Mouse (Mus musculus) heart, embryonic 10.5 days (tissue): ENCODE results near the gene Dhrs1. TPM values are rescaled to one million over a fixed set of nuclear protein-coding genes. Genes with fewer than 3 reads are reported as not detected.

Source experiments
- DNase-seq: peaks from one replicate; pipeline ENCODE4 v3.0.0-alpha.2; 2017; ENCODE audit warnings: low spot score
- H3K27ac ChIP-seq: fragments of 300-500 bp; sonication (generic); 2 replicates; pipeline ENCODE4 v1.5.1; 2016; ENCODE audit warnings: mild to moderate bottlenecking
- H3K27me3 ChIP-seq: fragments of 300-500 bp; sonication (generic); 2 replicates; pipeline ENCODE4 v1.6.1; 2016; ENCODE audit warnings: mild to moderate bottlenecking; ENCODE audit not compliant: poor library complexity, insufficient read depth, severe bottlenecking
- H3K36me3 ChIP-seq: fragments of 300-500 bp; sonication (generic); 2 replicates; pipeline ENCODE4 v1.6.1; 2016; ENCODE audit warnings: mild to moderate bottlenecking, moderate library complexity
- H3K4me1 ChIP-seq: fragments of 300-500 bp; sonication (generic); 2 replicates; pipeline ENCODE4 v1.6.1; 2016; ENCODE audit warnings: mild to moderate bottlenecking
- H3K4me3 ChIP-seq: fragments of 300-500 bp; sonication (generic); 2 replicates; pipeline ENCODE4 v1.5.1; 2016; ENCODE audit warnings: mild to moderate bottlenecking, moderate library complexity
- H3K9me3 ChIP-seq: fragments of 300-500 bp; sonication (generic); 2 replicates; pipeline ENCODE4 v1.6.1; 2016; ENCODE audit warnings: mild to moderate bottlenecking, moderate library complexity
- WGBS: fragments of 180-500 bp; shearing (Covaris S2); methylation state at CpG from one replicate; pipeline ENCODE4 v1.1.7; 2016; 5-methylcytosine and 5-hydroxymethylcytosine counted together
- polyA plus RNA-seq: library from polyadenylated mRNA; unstranded; fragments of >200 nt; fragmentation: Nextera tagmentation; extraction: Ambion mirVana; gene quantifications from 2 replicates; pipeline ENCODE4 v1.2.1, GENCODE M21; 2016

Dhrs1 gene
- 59.7 and 60.5 TPM in 2 replicates for polyA plus RNA-seq

DNA sequence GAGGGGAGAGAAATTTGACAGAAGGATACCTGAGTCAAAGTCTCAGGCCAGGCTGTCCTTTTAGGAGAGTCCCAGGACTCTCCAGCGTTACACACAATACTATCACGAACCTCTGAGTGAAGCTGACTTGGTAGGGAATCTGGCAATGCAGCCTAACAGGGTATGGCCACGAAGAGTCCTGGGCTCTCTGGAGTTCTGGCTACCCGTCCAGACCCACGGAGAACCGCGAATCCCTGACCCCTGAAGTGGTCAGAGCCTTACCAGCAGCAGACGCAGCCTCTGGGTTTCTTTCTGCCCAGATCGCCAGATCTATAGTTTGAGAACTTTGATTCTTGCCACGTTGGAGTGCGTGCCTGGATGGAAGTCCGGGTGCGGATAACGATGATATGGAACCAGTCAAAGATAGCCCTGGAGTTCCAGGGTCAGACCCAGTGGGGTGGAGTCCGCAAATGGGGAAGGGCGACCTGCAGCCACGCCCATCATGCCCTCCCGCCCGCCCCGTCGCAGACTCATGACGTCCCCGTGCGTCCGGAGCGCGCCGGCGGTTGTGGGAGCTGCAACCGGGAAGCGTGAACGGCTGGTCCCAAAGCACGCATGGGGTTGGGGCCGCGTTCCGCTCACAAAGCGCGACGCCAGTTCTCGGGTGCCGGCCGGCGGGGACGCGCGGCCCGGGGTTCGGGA lies at the start of gene Dhrs1, which contains the start of gene Nop9:
Gene Dhrs1 (minus strand): TSS at position 511 of the 681 bp plus-strand sequence.
Gene Nop9 (plus strand): TSS at position 514 of the 681 bp plus-strand sequence.
- Histone ChIP-seq H3K27me3 (no peaks in the 10 kb centered on the region), H3K4me1 (peaks cover 31% of the 10 kb centered on the region), H3K9me3 (no peaks in the 10 kb centered on the region), H3K27ac (peak within 1 kb of the TSS; percentile 87), H3K4me3 (peak within 1 kb of the TSS; percentile 86), H3K36me3 (peaks cover 46% of the 10 kb centered on the region)
- 2% methylated on average over 48 of the region's 48 CpGs for WGBS
- peak; percentile 96 for DNase-seq

DNA sequence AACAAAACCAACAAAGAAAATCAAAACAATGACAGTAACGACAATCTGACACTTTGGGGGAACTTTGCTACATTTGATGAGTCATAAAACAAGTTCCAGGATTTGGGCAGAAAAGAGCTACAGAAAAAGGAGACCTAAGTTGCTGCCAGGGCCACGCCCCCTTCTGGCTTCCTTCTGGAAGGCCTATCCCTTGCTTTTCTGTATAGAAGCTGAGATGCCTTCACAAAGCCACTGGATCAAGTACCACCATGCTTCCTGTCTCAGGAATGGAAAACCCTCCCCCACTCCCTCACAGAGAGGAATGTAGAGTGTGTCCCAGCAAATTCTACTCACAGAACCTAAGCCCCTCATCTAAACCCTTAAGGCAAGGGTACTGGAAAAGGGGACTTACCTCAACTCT lies 48.5 kb upstream of the Dhrs1 start:
- WGBS = 59% methylated on average over 2 of the region's 2 CpGs
- no peaks in the 10 kb centered on the region for H3K9me3 ChIP-seq

GRCm38 (mm10) chr14:55793461-55793860 lies 48.0 kb upstream of the Dhrs1 start:
- no peaks in the 10 kb centered on the region for H3K9me3 ChIP-seq
- H3K4me3 ChIP-seq = no peak overlapping the region
- H3K4me1 ChIP-seq = peaks cover 4% of the 10 kb centered on the region
- no peak for DNase-seq
- H3K27ac ChIP-seq = no peak overlapping the region
- 47% methylated on average over 2 of the region's 2 CpGs for WGBS
- H3K27me3 ChIP-seq = peaks cover 21% of the 10 kb centered on the region
- no peaks in the 10 kb centered on the region for H3K36me3 ChIP-seq

More for the DNA sequence above, 48.5 kb upstream of the Dhrs1 start:
- H3K27ac ChIP-seq = no peak overlapping the region
- no peak for DNase-seq
- H3K36me3 ChIP-seq = no peaks in the 10 kb centered on the region
- no peak overlapping the region for H3K4me3 ChIP-seq
- peaks cover 16% of the 10 kb centered on the region for H3K27me3 ChIP-seq
- no peaks in the 10 kb centered on the region; the same call in 1 of the 2 replicates for H3K4me1 ChIP-seq

DNA sequence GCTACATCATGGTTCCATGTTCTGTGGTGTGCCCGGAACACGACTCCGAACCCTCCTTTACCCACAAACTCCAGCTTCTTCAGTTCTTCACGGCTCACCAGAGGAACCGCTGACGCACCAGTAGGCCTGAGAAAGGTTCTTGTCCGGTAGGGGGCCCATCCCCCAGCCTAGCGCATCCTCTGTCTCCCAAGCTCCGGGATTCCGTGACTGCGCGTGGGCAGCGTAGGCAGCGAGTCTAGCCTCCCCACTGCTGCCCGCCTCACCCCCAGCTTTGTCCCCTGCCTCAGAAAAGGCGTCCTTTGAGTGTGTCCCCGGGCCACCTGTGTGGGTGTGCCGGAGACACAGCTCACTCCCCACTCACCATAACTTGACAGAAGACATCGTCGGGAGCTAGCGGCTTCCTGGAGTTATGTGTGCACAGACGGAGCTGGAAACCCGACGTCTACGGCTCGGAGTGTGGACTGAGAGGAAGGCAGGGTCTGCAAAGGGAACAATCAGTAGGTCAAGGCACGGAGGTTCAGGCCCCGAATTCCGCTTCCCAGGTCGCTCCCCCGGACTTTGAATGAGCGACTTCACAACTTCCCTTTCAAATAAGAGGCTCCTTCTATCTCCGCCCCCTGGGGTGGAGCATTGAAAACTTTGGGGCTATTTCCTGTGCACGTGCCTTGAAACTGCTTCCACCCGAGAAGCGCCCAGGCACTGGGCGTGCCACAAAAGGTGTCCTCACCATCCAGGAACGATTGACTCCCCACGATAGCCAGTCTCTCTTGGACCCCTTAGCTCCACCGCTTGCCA lies 43.0 kb upstream of the Dhrs1 start, which contains the start of gene Ripk3:
Gene Ripk3 (minus strand): TSS at position 610 of the 795 bp plus-strand sequence.
- H3K4me3 ChIP-seq = peak within 1 kb of the TSS; percentile 65
- peaks cover 71% of the 10 kb centered on the region for H3K27me3 ChIP-seq
- no peaks in the 10 kb centered on the region for H3K9me3 ChIP-seq
- H3K36me3 ChIP-seq = peaks cover 5% of the 10 kb centered on the region; the same call in 1 of the 2 replicates
- WGBS = 4% methylated on average over 40 of the region's 40 CpGs
- peaks cover 28% of the 10 kb centered on the region for H3K4me1 ChIP-seq
- no peak for DNase-seq
- H3K27ac ChIP-seq = peak within 1 kb of the TSS; percentile 63

DNA sequence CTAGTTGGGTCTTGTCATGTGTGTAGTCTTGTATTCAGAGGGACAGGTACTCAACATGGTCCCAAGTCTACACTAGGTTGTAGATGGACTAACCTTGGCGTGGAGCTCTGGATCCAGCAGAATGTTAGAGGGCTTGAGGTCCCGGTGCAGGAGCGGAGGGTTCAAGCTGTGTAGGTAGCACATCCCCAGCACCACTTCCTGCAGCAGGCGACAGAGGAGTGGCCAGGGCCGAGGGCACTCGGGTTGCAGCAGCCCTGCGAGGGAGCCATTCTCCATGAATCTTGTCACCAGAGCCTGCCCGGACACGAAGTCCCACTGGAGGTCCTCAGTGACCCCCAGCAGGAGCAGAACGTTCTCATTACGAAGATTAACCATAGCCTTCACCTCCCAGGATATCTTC lies 42.2 kb upstream of the Dhrs1 start:
- Histone ChIP-seq H3K4me3 (peak overlapping the region; percentile 65), H3K9me3 (no peaks in the 10 kb centered on the region), H3K36me3 (peaks cover 5% of the 10 kb centered on the region; the same call in 1 of the 2 replicates), H3K27me3 (peaks cover 76% of the 10 kb centered on the region), H3K4me1 (peaks cover 31% of the 10 kb centered on the region), H3K27ac (0 out of 2 replicates have a peak overlapping the region, but pooled peaks have one; percentile 63)
- WGBS = 24% methylated on average over 11 of the region's 11 CpGs
- no peak for DNase-seq

DNA sequence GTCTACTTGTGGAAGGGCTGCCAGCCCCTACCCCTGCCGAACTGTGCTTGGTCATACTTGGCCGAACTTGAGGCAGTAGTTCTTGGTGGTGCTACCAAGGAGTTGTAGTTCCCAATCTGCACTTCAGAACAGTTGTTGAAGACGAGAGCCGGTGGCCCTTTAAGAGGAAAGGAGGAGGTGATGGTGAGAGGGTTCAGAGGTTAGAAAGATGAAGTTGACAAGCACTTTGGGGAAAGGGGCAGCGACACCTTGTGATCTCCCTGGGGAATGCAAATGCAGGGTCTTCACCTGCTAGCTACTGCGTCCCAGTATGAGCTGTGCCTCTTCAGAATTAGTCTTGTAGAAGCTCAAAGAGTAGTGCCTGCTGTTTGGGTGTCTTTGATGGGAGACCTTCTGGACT lies 39.7 kb upstream of the Dhrs1 start:
- no peak overlapping the region for H3K27ac ChIP-seq
- no peak overlapping the region for H3K4me3 ChIP-seq
- 20% methylated on average over 6 of the region's 6 CpGs for WGBS
- H3K36me3 ChIP-seq = peaks cover 5% of the 10 kb centered on the region; the same call in 1 of the 2 replicates
- H3K4me1 ChIP-seq = peaks cover 44% of the 10 kb centered on the region
- H3K9me3 ChIP-seq = no peaks in the 10 kb centered on the region
- peaks cover 95% of the 10 kb centered on the region for H3K27me3 ChIP-seq
- no peak for DNase-seq

DNA sequence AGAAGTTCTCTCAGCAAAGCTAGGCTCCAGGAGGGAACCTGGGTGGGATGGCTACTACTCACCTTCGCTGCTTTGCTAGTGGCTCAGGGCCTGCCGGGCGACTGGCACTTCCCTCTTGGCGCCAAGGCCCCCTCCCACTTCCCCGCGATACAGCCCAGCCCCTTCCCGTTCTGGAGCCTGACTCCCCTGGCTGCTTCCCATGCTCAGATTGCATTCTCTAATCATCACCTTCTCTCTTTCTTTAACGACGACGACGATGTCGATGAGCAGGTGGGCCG lies 38.4 kb upstream of the Dhrs1 start, which contains the start of gene Adcy4:
Gene Adcy4 (minus strand): TSS at position 138 of the 278 bp plus-strand sequence.
- peaks cover 46% of the 10 kb centered on the region for H3K4me1 ChIP-seq

GRCm38 (mm10) chr14:55783171-55783957 lies 37.9 kb upstream of the Dhrs1 start:
- H3K9me3 ChIP-seq = no peaks in the 10 kb centered on the region
- peaks cover 82% of the 10 kb centered on the region for H3K27me3 ChIP-seq
- H3K36me3 ChIP-seq = peaks cover 10% of the 10 kb centered on the region; the same call in 1 of the 2 replicates
- DNase-seq = no peak
- H3K27ac ChIP-seq = peak overlapping the region; percentile 77
- under 1% methylated on average over 31 of the region's 31 CpGs for WGBS
- H3K4me3 ChIP-seq = peak overlapping the region; percentile 56
- peaks cover 45% of the 10 kb centered on the region for H3K4me1 ChIP-seq

More for the DNA sequence above, 38.4 kb upstream of the Dhrs1 start, which contains the start of gene Adcy4:
- peak within 1 kb of the TSS; percentile 77 for H3K27ac ChIP-seq
- peaks cover 82% of the 10 kb centered on the region for H3K27me3 ChIP-seq
- no peak for DNase-seq
- H3K9me3 ChIP-seq = no peaks in the 10 kb centered on the region
- 2% methylated on average over 13 of the region's 13 CpGs for WGBS
- peaks cover 6% of the 10 kb centered on the region; the same call in 1 of the 2 replicates for H3K36me3 ChIP-seq
- peak within 1 kb of the TSS; percentile 56 for H3K4me3 ChIP-seq

GRCm38 (mm10) chr14:55782361-55782960 lies 37.0 kb upstream of the Dhrs1 start:
- DNase-seq = no peak
- Histone ChIP-seq H3K9me3 (no peaks in the 10 kb centered on the region), H3K27me3 (peaks cover 73% of the 10 kb centered on the region), H3K36me3 (peaks cover 10% of the 10 kb centered on the region; the same call in 1 of the 2 replicates), H3K4me3 (peak overlapping the region; percentile 56), H3K27ac (peak overlapping the region; percentile 69; the same call in 1 of the 2 replicates), H3K4me1 (peaks cover 43% of the 10 kb centered on the region)
- whole genome bisulfite sequencing = 39% methylated on average over 9 of the region's 9 CpGs

DNA sequence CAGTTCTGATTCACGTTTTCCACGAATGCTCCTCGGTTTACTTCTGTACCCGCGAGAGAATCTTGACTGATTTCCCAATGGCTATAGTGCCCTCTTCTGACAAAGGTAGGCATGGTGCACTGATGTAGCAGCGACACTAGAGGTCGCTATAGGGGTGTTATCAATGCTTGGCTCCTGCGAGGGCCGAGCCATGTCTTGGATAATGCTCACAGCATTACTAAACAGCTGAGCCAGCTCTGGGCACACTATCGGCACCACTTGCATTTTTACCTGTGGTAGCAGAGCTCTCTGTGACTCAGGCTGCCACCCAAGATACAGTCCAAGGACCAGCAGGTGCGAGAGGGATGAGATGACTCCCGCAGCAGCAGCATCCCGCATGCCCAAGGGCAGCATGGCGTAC lies 35.8 kb upstream of the Dhrs1 start:
- 15% methylated on average over 14 of the region's 14 CpGs for WGBS
- Histone ChIP-seq H3K36me3 (peaks cover 5% of the 10 kb centered on the region; the same call in 1 of the 2 replicates), H3K27me3 (peaks cover 61% of the 10 kb centered on the region), H3K4me1 (peaks cover 54% of the 10 kb centered on the region), H3K4me3 (peak overlapping the region; percentile 56; the same call in 1 of the 2 replicates), H3K27ac (no peak overlapping the region), H3K9me3 (no peaks in the 10 kb centered on the region)
- peak; percentile 87 for DNase-seq

- Histone ChIP-seq H3K27ac (no peak overlapping the region), H3K9me3 (no peaks in the 10 kb centered on the region), H3K27me3 (peaks cover 55% of the 10 kb centered on the region), H3K4me1 (peaks cover 54% of the 10 kb centered on the region), H3K36me3 (peaks cover 5% of the 10 kb centered on the region; the same call in 1 of the 2 replicates), H3K4me3 (no peak overlapping the region)
- no peak for DNase-seq
- 82% methylated on average over 11 of the region's 11 CpGs for WGBS
Measured at GRCm38 (mm10) chr14:55780736-55781135, 35.2 kb upstream of the Dhrs1 start.

GRCm38 (mm10) chr14:55779656-55780055 lies 34.2 kb upstream of the Dhrs1 start:
- Histone ChIP-seq H3K27me3 (peaks cover 47% of the 10 kb centered on the region), H3K27ac (no peak overlapping the region), H3K4me3 (no peak overlapping the region), H3K9me3 (no peaks in the 10 kb centered on the region), H3K4me1 (peaks cover 47% of the 10 kb centered on the region), H3K36me3 (peaks cover 5% of the 10 kb centered on the region; the same call in 1 of the 2 replicates)
- no peak for DNase-seq
- 56% methylated on average over 16 of the region's 16 CpGs for WGBS
